Mouse (Mus musculus) embryo, embryonic 10.5 days (tissue): ENCODE measurements around the gene Mphosph10.

Experiments
- DNase-seq: peaks from one replicate; pipeline ENCODE4 v3.0.0-alpha.2; 2015; ENCODE audit warnings: low spot score

Gene Mphosph10

GRCm38 (mm10) chr7:64392122-64392818 is at the start of gene Mphosph10, which contains the start of gene Mcee:
Gene Mphosph10, minus strand, starts transcription at chr7:64392268.
Gene Mcee, plus strand, starts transcription at chr7:64392607.
- DNase-seq = peak; percentile 95

- no peak for DNase-seq
Observed at GRCm38 (mm10) chr7:64440519-64440918, 48.5 kb upstream of the Mphosph10 start.

DNA sequence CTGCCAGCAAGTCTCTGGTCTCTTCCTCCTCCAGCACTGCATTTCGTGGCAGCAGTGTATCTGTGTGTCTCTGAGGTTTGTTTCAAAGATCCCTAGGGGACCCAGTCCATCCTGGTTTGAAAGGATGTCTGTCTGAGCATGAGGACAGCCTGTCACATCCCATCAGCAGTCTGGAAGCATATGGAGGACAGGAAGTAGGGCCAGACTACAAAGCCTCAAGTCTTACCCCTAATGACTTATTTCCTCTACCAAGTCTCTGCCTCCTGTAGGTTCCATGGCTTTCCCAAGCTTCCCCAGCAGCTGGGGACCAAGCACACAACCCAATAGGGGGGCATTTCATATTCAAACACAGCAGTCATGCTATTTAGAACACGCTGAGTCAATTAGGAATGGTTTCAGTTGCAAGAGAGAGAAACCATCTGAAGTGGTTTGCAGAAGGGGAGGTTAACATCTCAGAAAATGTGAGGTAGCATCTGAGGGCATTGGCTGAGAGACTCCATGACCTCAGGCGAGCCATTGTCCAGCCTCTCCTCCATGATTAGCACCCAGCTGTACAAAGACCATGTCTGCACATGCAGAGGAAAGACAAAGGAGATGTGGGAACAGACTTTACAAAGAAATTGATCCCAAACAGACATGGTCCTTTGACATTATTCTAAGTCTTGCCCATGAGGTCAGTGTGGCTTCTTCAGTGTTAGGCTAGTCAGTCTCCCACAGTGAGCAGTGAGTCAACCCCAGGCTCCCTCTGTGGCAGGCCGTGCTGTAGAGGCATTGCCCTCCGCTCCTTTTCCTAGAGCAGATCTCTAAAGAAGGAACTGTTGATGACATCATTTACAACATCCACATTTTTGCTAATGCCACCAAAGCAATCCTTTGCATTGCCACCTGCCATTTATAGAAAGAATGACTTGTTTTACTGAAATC is 47.8 kb upstream of the Mphosph10 start:
- peak; percentile 26 for DNase-seq

- DNase-seq = no peak
Observed at GRCm38 (mm10) chr7:64424861-64425260, 32.8 kb upstream of the Mphosph10 start.

DNA sequence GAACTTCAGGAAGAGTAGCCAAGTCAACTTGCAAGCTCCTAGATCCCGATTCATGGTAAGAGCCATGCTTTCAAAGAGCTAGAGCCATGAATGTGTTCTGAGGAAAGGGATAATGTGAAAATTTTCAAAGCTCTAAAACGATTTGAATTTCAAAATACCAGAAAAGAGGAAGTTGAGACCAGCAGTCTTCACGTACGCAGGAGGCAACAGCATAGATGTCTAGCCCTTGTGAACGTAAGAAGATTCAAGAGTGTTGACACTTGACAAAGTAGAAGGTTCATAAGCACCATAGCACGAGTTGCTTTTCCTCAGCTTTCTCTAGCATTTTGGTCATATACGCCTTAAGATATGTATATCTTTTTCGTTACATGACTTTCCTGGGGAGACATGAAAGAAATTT is 11.9 kb upstream of the Mphosph10 start:
- DNase-seq = no peak

DNA sequence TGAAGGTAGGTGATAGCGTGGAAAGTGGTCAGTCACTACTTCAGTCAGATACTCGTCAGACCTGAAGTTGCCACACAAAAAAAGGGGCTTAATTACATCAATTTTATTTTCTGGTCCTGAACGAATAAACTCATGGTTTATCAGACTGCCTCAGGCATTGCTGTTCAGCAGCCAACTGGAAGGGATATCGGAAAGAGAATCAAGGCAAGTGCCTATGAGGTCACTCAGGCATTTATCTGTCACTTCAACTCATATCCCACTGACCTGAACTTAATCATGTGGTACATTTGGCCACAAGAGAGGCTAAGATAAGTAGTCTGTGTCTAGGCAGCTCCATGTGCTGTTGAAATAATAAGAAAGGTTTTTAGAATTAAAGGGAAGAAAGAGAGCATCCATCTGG is 10.4 kb upstream of the Mphosph10 start:
- no peak for DNase-seq

- no peak for DNase-seq
Observed at GRCm38 (mm10) chr7:64400725-64401124, 8.7 kb upstream of the Mphosph10 start.

DNA sequence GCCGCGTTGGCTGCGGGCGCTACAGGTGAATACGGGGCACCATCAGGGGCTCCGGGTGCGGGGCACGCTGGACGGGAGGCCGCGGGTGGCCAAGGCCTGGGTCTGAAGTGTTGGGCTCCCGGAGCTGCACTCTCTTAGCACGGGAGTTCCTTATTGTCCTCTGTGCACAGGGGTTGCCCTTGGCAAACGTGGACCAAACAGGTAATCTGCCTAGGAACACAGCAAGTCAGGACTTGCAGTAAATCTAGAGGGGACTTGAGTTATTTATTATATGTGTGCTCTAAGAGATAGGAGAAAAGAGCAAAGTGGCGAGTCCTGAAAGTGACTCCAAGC is 717 bp upstream of the Mphosph10 start:
- no peak for DNase-seq

- DNase-seq = no peak
Observed at GRCm38 (mm10) chr7:64391479-64391878, 589 bp downstream of the Mphosph10 start.

GRCm38 (mm10) chr7:64373830-64374562 is 18.1 kb downstream of the Mphosph10 start, which contains the start of gene Fan1:
Gene Fan1, minus strand, starts transcription at chr7:64374095.
- DNase-seq = peak; percentile 91

DNA sequence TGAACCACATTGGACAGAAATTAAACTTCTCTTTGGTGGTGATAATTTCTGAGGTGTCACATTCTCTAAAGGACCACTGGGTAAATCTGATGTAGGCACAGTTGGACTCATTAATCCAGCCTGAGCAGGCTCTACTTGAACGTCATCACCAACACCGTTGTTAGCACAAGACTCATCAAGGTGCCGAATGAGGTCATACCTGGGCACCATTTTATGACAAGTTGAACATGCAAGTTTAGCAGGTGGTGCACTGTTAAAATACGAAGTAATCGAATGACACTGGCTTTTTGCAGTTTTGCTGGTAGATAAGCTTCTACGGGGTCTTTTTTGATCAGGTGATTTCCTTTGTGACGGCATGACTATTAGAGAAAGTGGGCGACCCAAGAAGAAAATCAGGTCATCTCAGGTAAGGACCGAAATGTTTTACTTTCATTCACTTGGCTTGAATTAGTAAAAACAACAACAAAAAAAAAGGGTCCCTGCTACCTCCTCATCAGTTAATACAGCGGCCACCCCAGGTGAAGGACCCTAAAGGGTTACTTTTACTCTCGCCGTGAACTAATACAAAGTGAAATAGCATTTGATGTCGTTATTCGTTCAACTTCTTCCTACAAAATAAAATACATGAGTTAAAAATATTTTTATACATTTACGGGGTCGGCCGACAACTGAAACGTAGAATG is 18.8 kb downstream of the Mphosph10 start:
- peak; percentile 22 for DNase-seq

DNA sequence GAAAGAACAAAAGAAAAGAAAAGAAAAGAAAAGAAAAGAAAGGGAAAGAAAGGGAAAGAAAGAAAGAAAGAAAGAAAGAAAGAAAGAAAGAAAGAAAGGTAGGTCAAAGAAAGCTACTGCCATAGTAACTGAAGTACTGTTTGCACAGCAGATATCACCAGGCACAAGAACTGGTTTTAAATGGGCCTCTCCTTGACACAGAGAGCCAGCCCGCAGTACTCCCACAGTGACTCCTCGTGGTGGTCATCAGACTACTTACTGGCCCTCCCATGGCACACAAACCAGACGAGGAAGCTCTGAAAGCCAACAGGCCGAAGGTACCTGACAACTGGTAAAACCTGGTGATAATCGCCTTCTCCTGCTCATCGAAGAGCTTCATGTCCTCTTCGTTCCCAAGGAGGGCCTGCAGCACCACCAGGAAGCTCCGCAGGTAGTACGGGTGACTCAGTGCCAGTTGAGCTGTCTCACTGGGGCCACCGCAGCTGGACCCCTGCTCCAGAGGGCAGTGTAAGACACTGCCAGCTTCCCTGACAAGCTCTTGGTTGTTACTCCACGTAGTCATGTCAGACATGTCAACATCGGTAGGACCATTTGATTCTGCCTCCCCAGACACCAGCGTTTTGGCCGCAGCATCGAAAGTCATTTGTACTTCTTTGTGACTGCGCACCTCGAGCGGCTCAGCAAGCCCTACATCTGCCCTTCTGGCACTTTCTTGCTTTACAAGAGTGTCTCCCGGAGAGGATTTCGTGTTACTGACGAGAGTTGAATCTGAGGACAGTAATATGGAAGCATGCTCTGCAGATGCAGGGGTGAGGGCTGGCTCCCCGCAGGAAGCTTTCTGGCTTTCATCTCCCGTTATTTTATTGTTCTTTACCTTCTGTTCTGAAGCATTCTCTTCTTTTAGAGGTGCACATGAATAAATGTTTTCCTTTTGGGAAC is 19.9 kb downstream of the Mphosph10 start:
- DNase-seq = no peak

DNA sequence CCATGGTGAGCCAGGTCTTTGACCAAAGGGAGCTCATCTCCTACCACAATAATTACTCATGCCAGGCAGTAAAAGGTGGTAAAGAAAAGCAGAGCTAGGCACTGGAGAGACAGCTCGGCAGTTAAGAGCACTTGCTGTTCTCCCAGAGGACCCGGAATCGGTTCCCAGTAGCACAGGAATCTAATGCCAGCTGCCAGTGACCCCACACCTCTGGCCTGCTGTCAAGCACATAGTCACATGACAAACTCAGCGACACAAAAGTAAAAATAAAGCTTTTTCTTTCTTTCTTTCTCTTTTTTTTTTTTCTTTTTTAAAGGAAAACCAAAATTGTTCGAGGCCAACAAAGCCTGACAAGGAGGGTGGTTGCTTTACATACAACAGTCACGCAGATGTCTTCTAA is 22.2 kb downstream of the Mphosph10 start:
- DNase-seq = no peak

- DNase-seq = no peak
Observed at GRCm38 (mm10) chr7:64365863-64366262, 26.2 kb downstream of the Mphosph10 start.

- DNase-seq = peak; percentile 3
Observed at GRCm38 (mm10) chr7:64360586-64360945, 31.5 kb downstream of the Mphosph10 start.

GRCm38 (mm10) chr7:64359943-64360585 is 32.0 kb downstream of the Mphosph10 start:
- no peak for DNase-seq

DNA sequence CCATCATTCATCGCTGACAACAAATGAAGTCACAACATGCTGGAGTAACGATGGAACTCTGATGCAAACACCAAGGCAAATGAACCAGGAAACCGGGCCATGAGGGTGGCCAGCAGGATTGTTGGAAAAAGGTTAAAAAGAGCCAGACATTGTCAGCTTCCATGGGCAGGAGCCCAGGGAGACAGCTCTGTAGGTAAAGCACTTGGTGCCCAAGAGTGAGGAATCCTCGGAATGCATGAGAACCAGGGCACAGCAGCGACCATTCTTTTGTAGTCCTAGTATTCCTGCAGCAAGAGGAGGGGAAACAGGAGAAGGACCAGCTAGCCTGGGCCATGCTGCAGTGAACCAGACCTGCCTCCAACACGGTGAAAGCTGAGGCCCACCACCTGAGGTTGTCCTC is 33.4 kb downstream of the Mphosph10 start:
- DNase-seq = no peak

GRCm38 (mm10) chr7:64357405-64357804 is 34.7 kb downstream of the Mphosph10 start:
- no peak for DNase-seq

DNA sequence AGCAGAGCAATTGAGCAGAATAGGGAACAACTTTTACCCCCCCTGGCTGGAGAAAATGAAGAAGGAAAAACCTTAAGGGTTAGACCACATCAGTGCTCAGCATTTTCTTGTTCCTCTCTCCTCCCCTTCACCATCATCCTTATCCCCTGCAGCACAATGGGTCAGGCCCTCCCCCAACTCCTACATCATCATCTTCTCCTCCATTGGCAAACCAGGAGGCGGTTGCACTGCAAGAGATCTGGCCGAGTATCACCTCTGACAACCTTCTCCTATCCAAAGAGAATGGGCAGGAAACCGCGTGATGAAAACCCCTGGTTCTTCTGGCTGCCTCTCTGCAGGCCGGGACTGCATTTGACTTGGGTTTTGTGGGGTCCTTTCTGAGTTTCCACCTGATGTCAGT is 35.4 kb downstream of the Mphosph10 start:
- DNase-seq = no peak

- peak; percentile 4 for DNase-seq
Observed at GRCm38 (mm10) chr7:64354206-64354605, 37.9 kb downstream of the Mphosph10 start.
